Mouse (Mus musculus) limb, embryonic 14.5 days (tissue): Measurements from ENCODE around the gene Sde2. TPM values are rescaled to one million over a fixed set of nuclear protein-coding genes. Genes with fewer than 3 reads are reported as not detected.

Source experiments
- ATAC-seq: fragments of 200-750 bp; cut with Nextera tagmentation; 2 replicates; pipeline ENCODE4 v1.8.0; 2017; ENCODE audit warnings: low read depth, moderate number of reproducible peaks, moderate TSS enrichment; ENCODE audit not compliant: low FRiP score
- DNase-seq: peaks from one replicate; pipeline ENCODE4 v3.0.0-alpha.2; 2015; ENCODE audit warnings: low spot score
- H3K27ac ChIP-seq: fragments of 300-500 bp; sonication (generic); replicated peaks from 2 replicates; pipeline ENCODE4 v1.5.1; 2014; ENCODE audit warnings: low read depth, mild to moderate bottlenecking, low read length, moderate library complexity, mixed read lengths
- H3K27me3 ChIP-seq: fragments of 300-500 bp; sonication (generic); 2 replicates; pipeline ENCODE4 v1.6.1; 2014; ENCODE audit warnings: low read length, mixed read lengths; ENCODE audit not compliant: control insufficient read depth, insufficient read depth
- H3K36me3 ChIP-seq: fragments of 300-500 bp; sonication (generic); 2 replicates; pipeline ENCODE4 v1.6.1; 2014; ENCODE audit warnings: mild to moderate bottlenecking, low read length, moderate library complexity, mixed read lengths; ENCODE audit not compliant: control insufficient read depth, insufficient read depth
- H3K4me1 ChIP-seq: fragments of 300-500 bp; sonication (generic); 2 replicates; pipeline ENCODE4 v1.6.1; 2014; ENCODE audit warnings: antibody characterized with exemption, low read length, mixed read lengths; ENCODE audit not compliant: control insufficient read depth, insufficient read depth
- H3K4me2 ChIP-seq: fragments of 300-500 bp; sonication (generic); replicated peaks from 2 replicates; pipeline ENCODE4 v1.6.1; 2014; ENCODE audit warnings: low read depth, mild to moderate bottlenecking, low read length, moderate library complexity; ENCODE audit not compliant: severe bottlenecking
- H3K4me3 ChIP-seq: fragments of 300-500 bp; sonication (generic); replicated peaks from 2 replicates; pipeline ENCODE4 v1.5.1; 2014; ENCODE audit warnings: low read length
- H3K9ac ChIP-seq: fragments of 300-500 bp; sonication (generic); 2 replicates; pipeline ENCODE4 v1.6.1; 2014; ENCODE audit warnings: mild to moderate bottlenecking, low read depth, low read length, moderate library complexity; ENCODE audit not compliant: severe bottlenecking
- H3K9me3 ChIP-seq: fragments of 300-500 bp; sonication (generic); 2 replicates; pipeline ENCODE4 v1.6.1; 2016; ENCODE audit warnings: low read length; ENCODE audit not compliant: control insufficient read depth
- POLR2A ChIP-seq: fragments of 200-500 bp; IDR thresholded peaks from 2 replicates; pipeline ENCODE4 v1.8.0; 2012; ENCODE audit warnings: inconsistent platforms, mild to moderate bottlenecking, moderate library complexity, borderline replicate concordance; ENCODE audit not compliant: insufficient read depth, insufficient read length; ENCODE audit errors: extremely low read depth
- WGBS: fragments of 180-500 bp; shearing (Covaris S2); extraction: QIAGEN DNeasy Blood & Tissue Kit; methylation state at CpG from one replicate; pipeline ENCODE4 v1.1.7; 2014; 5-methylcytosine and 5-hydroxymethylcytosine counted together
- polyA plus RNA-seq, 2 experiments: library from polyadenylated mRNA; depleted of rRNA in 1 of 2; stranded (reverse) in 1 of 2; unstranded in 1 of 2; fragments of >200 nt; fragmentation: Nextera tagmentation in 1 of 2; extraction: Ambion mirVana in 1 of 2; gene quantifications; 2 replicates each; pipeline versions ENCODE4 v1.2.1 to v1.2.3; 2012 to 2014

The Sde2 gene
- polyA plus RNA-seq, 2 experiments = 24.6 to 30.9 TPM

GRCm38 (mm10) chr1:180906461-180907147 is 55.7 kb downstream of the Sde2 start:
- H3K4me3 ChIP-seq = no peak overlapping the region
- 92% methylated on average over 24 of the region's 24 CpGs for WGBS
- DNase-seq = no peak
- H3K9ac ChIP-seq = no peak overlapping the region
- TF ChIP-seq POLR2A = no peak
- peaks cover 15% of the 10 kb centered on the region for H3K4me1 ChIP-seq
- no peak overlapping the region for H3K27ac ChIP-seq
- H3K9me3 ChIP-seq = no peaks in the 10 kb centered on the region
- no peak for ATAC-seq
- H3K27me3 ChIP-seq = no peaks in the 10 kb centered on the region
- H3K4me2 ChIP-seq = no peak overlapping the region
- peaks cover 37% of the 10 kb centered on the region for H3K36me3 ChIP-seq

GRCm38 (mm10) chr1:180911138-180911537 is 60.2 kb downstream of the Sde2 start:
- Histone ChIP-seq H3K9ac (no peak overlapping the region), H3K4me2 (peak overlapping the region; percentile 39), H3K9me3 (no peaks in the 10 kb centered on the region), H3K36me3 (peaks cover 31% of the 10 kb centered on the region), H3K4me1 (peaks cover 22% of the 10 kb centered on the region), H3K27me3 (no peaks in the 10 kb centered on the region), H3K27ac (peak overlapping the region; percentile 43; the same call in 1 of the 2 replicates), H3K4me3 (no peak overlapping the region)
- DNase-seq = peak; percentile 54
- no peak for TF ChIP-seq POLR2A
- WGBS = 50% methylated on average over 8 of the region's 8 CpGs
- 0 out of 2 replicates have a peak, but pooled peaks have one; percentile 1 for ATAC-seq

- no peak for TF ChIP-seq POLR2A
- H3K4me3 ChIP-seq = no peak overlapping the region; the same call in 1 of the 2 replicates
- WGBS = 26% methylated on average over 20 of the region's 20 CpGs
- H3K9me3 ChIP-seq = no peaks in the 10 kb centered on the region
- peaks cover 22% of the 10 kb centered on the region for H3K4me1 ChIP-seq
- ATAC-seq (0 out of 2 replicates have a peak, but pooled peaks have one; percentile 31), DNase-seq (peak; percentile 57)
- peak overlapping the region; percentile 43; the same call in 1 of the 2 replicates for H3K27ac ChIP-seq
- peak overlapping the region; percentile 39 for H3K4me2 ChIP-seq
- H3K36me3 ChIP-seq = peaks cover 25% of the 10 kb centered on the region
- H3K27me3 ChIP-seq = no peaks in the 10 kb centered on the region
- H3K9ac ChIP-seq = no peak overlapping the region
Measured at GRCm38 (mm10) chr1:180911653-180912287, 60.8 kb downstream of the Sde2 start.

GRCm38 (mm10) chr1:180912792-180913191 is 61.9 kb downstream of the Sde2 start:
- no peaks in the 10 kb centered on the region for H3K9me3 ChIP-seq
- H3K4me2 ChIP-seq = no peak overlapping the region
- peaks cover 22% of the 10 kb centered on the region for H3K4me1 ChIP-seq

GRCm38 (mm10) chr1:180913797-180914196 is 62.9 kb downstream of the Sde2 start:
- Histone ChIP-seq H3K36me3 (peaks cover 5% of the 10 kb centered on the region), H3K9me3 (no peaks in the 10 kb centered on the region), H3K4me2 (no peak overlapping the region), H3K27me3 (no peaks in the 10 kb centered on the region), H3K9ac (no peak overlapping the region), H3K4me1 (peaks cover 22% of the 10 kb centered on the region), H3K27ac (peak overlapping the region; percentile 67), H3K4me3 (no peak overlapping the region)
- no peak for TF ChIP-seq POLR2A
- ATAC-seq (peak; percentile 85), DNase-seq (peak; percentile 92)
- 13% methylated on average over 4 of the region's 4 CpGs for WGBS

More at GRCm38 (mm10) chr1:180912792-180913191, 61.9 kb downstream of the Sde2 start:
- no peak overlapping the region for H3K4me3 ChIP-seq
- H3K36me3 ChIP-seq = peaks cover 15% of the 10 kb centered on the region
- H3K9ac ChIP-seq = no peak overlapping the region
- DNase-seq (no peak), ATAC-seq (no peak)
- H3K27me3 ChIP-seq = no peaks in the 10 kb centered on the region
- peak overlapping the region; percentile 67 for H3K27ac ChIP-seq
- 77% methylated on average over 5 of the region's 5 CpGs for WGBS
- no peak for TF ChIP-seq POLR2A
